Mouse (Mus musculus): ENCODE measurements around the gene Cnot10.
"Not testable (repeated sequence)": the region's sequence is repeated elsewhere in the genome, so short reads cannot be mapped to it uniquely, and the experiment has no call there.

The Cnot10 gene

GRCm38 (mm10) chr9:114650938-114651634 lies 11.1 kb upstream of the Cnot10 start:
- no peak for DNase-seq (ENCODE audit: inconsistent age in 2 of 2, low spot score in 1 of 2)

- no peak for DNase-seq (ENCODE audit: inconsistent age in 2 of 2, low spot score in 1 of 2)
These were observed 9.4 kb upstream of the Cnot10 start for GRCm38 (mm10) chr9:114649371-114649770.

DNA sequence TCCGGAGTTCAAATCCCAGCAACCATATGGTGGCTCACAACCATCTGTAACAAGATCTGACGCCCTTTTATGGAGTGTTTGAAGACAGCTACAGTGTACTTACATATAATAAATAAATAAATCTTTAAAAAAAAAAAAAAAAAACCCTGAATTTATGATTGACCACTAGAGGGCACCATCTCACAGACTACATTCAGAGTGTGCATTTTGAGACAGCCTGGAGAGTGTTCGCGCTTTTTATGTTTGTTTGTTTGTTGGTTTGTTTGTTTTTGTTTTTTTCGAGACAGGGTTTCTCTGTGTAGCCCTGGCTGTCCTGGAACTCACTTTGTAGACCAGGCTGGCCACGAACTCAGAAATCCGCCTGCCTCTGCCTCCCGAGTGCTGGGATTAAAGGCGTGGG lies 8.5 kb upstream of the Cnot10 start:
- DNase-seq (ENCODE audit: inconsistent age in 2 of 2, low spot score in 1 of 2) = not testable (repeated sequence)

- no peak for DNase-seq (ENCODE audit: inconsistent age in 2 of 2, low spot score in 1 of 2)
These were observed 7.8 kb upstream of the Cnot10 start for GRCm38 (mm10) chr9:114647506-114648432.

- DNase-seq (ENCODE audit: inconsistent age in 2 of 2, low spot score in 1 of 2) = no peak
These were observed 6.8 kb upstream of the Cnot10 start for GRCm38 (mm10) chr9:114646556-114647505.

- no peak for DNase-seq (ENCODE audit: inconsistent age in 2 of 2, low spot score in 1 of 2)
These were observed 717 bp downstream of the Cnot10 start for GRCm38 (mm10) chr9:114639186-114639748.

GRCm38 (mm10) chr9:114636751-114637150 lies 3.2 kb downstream of the Cnot10 start:
- no peak for DNase-seq (ENCODE audit: inconsistent age in 2 of 2, low spot score in 1 of 2)

DNA sequence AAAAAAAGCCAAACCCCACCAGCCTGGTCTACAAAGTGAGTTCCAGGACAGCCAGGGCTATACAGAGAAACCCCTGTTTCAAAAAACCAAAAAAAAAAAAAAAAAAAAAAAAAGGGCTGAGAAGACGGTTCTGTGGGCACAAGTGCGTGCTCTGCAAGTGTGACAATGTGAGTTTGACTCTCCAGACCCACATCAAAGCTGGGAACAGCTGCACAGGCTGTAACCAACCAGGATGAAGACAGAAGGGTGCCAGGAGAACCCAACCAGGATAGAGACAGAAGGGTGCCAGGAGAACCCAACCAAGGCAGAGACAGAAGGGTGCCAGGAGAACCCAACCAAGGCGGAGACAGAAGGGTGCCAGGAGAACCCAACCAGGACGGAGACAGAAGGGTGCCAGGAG lies 3.8 kb downstream of the Cnot10 start:
- DNase-seq (ENCODE audit: inconsistent age in 2 of 2, low spot score in 1 of 2) = no peak

- no peak for DNase-seq (ENCODE audit: inconsistent age in 2 of 2, low spot score in 1 of 2)
These were observed 7.7 kb downstream of the Cnot10 start for GRCm38 (mm10) chr9:114632331-114632730.

- no peak for DNase-seq (ENCODE audit: inconsistent age in 2 of 2, low spot score in 1 of 2)
These were observed 13.3 kb downstream of the Cnot10 start for GRCm38 (mm10) chr9:114626726-114627125.

DNA sequence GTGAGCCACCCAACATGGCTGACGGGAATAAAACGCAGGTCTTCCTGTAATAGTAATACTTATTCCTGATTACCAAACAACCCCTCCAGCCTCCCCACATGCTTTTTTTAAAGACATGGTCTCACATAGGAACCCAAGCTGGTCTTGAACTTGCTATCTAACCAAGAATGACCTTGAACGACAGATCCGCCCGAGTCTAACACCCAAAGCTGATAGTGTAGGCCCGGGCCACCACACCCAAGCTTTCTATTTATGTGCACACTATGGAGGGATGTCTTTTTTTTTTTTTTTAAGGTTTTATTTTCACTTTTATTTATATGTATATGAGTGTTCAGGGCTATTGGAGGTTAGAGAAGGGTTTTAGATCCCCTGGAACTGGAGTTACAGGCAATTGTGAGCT lies 15.8 kb downstream of the Cnot10 start:
- DNase-seq (ENCODE audit: inconsistent age in 2 of 2, low spot score in 1 of 2) = no peak

GRCm38 (mm10) chr9:114621149-114621548 lies 18.8 kb downstream of the Cnot10 start:
- DNase-seq (ENCODE audit: inconsistent age in 2 of 2, low spot score in 1 of 2) = no peak

DNA sequence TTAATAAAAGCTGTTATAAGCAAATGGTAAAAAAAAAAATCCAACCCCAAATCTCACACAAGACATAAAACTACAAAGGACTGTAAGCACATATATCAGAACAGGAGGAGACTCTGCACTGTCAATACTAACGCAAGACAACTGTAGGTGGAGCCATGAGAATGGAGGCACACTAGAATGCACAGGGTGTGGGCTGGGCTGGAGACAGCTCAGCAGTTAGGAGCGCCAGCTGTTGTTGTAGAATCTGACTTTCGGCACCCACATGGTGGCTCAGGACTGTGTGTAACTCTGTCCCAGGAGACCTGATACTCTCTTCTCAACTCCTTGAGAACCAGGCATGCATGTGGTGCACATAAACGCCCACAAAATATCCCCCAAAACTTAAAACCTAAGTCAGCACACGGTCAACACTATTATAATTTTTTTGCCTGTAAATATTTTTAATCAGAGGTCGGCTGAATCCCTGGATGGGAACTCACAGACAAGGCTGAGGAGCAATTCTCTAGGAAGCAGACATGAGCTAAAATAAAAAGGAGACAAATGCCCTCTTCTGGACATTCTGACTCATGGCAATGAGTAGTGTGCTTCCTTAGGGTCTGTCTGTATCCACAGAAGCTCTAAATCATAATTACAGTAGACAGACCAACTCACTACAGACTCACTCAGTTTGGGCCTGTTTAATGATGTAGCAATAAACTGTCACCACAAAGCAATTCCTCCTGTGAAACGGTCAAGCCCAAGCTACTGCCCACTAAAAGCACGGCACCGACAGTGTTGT lies 25.6 kb downstream of the Cnot10 start:
- no peak for DNase-seq (ENCODE audit: inconsistent age in 2 of 2, low spot score in 1 of 2)

DNA sequence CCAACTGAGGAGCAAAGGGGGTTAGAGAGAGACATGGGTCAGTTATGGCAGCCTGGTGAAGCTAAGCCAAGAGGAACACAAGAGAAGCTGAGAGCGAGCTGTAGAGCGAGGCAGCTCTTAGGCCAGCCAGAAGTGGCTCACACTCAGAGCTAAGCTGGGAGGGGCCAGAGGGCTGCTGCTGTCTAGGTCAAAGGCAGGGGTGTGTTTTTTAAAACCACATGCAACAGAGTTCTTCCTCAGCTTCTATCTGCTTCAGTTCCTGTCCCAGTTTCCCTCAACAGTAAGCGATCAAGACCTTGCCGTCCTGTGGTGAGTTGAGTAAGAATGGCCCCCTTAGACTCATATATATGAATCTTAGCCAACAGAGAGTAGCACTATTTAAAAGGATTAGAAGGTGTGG lies 27.0 kb downstream of the Cnot10 start:
- DNase-seq (ENCODE audit: inconsistent age in 2 of 2, low spot score in 1 of 2) = no peak

- DNase-seq (ENCODE audit: inconsistent age in 2 of 2, low spot score in 1 of 2) = peak in 1 of 2 experiments; percentile 29
These were observed 27.4 kb downstream of the Cnot10 start for GRCm38 (mm10) chr9:114612566-114612965.

DNA sequence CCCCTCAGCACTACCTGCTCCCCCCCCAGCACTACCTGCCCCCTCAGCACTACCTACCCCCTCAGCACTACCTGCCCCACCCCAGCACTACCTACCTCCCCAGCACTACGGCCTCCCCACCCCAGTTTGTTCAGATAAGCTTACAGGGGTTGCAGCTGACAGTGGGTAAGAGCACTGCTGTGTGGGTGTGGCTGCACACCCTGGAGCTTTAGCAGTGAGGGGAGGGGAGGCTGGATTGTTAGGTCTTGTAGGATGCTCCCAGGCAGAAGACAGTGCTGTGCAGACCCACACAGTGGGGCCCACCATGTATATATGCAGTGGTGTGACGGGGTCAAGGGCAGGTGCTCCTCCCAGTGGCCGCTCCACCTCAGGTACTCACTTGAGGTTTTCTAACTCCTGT lies 29.7 kb downstream of the Cnot10 start:
- DNase-seq (ENCODE audit: inconsistent age in 2 of 2, low spot score in 1 of 2) = no peak

DNA sequence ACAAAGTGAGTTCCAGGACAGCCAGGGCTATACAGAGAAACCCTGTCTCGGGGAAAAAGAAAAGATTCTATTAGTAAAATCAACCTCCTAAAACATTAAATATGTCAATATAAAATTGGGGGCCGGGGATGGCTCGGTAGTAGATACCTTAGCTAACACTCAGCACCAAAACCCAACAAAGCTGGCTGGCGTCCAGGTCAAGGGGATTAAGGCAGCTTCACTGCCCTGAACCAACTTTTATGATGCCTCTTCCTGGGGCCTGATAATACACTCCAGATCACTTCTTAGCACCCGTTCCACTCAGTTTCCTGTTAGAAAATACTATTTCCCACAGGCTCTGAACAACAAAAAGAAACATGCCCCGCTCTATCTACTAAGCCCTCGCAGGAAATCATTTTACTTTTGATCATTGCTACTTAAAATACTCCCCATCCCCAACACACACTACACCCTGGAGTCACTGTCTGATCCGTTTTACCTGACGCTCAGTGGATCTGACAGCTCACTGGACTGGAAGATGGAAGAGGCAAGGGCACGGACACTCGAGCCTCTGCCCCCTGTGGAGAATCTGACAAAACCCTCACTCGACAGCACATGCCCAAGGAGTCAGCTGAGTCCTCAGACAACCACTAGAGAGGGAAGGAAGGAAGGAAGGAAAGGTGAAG lies 36.0 kb downstream of the Cnot10 start:
- DNase-seq (ENCODE audit: inconsistent age in 2 of 2, low spot score in 1 of 2) = no peak

GRCm38 (mm10) chr9:114601096-114601495 lies 38.9 kb downstream of the Cnot10 start:
- DNase-seq (ENCODE audit: inconsistent age in 2 of 2, low spot score in 1 of 2) = no peak

DNA sequence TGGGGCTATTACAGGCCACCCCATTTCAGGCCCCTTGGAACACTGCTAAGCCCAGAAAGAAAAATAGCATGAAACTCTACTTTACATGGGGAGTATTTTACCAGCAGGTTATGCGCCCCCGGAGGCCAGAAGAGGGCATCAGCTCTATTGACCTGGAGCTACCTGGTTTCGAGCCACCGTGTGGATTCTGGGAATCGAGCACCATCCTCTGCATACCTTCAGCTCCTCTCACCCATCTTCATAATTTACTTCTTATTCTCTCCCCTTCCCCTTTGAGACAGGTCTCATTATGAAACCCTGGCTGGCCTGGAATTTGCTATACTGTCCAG lies 55.0 kb downstream of the Cnot10 start:
- no peak for DNase-seq (ENCODE audit: inconsistent age in 2 of 2, low spot score in 1 of 2)

Data from adrenal gland, adult (tissue).